Mouse (Mus musculus) MEL (cell line): ENCODE measurements around the gene Egr2. TPM values are rescaled to one million over a fixed set of nuclear protein-coding genes. Genes with fewer than 3 reads are reported as not detected.

Source experiments
- DNase-seq: peaks from one replicate; pipeline ENCODE4 v3.0.0; 2011; ENCODE audit warnings: low read depth, low spot score
- H3K27ac ChIP-seq: 2 replicates; pipeline ENCODE4 v1.5.1; 2012; ENCODE audit warnings: low read depth, mild to moderate bottlenecking, control low read depth, low read length, moderate library complexity; ENCODE audit not compliant: control insufficient read depth
- H3K27me3 ChIP-seq, 2 experiments: fragments of 150-350 bp in 1 of 2; sonication (generic) in 1 of 2; 2 replicates each; pipeline ENCODE4 v1.6.1; 2012; ENCODE audit warnings: low read length in 2 of 2, mild to moderate bottlenecking in 2 of 2, improper control_type of control experiment in 1 of 2, moderate library complexity in 1 of 2; ENCODE audit not compliant: insufficient read depth in 2 of 2, control insufficient read depth in 1 of 2
- H3K36me3 ChIP-seq, 2 experiments: 2 replicates each; pipeline ENCODE4 v1.6.1; 2012 to 2014; ENCODE audit warnings: low read length in 2 of 2, improper control_type of control experiment in 1 of 2, inconsistent platforms in 1 of 2, mild to moderate bottlenecking in 1 of 2; ENCODE audit not compliant: insufficient read depth in 2 of 2, control insufficient read depth in 1 of 2
- H3K4me1 ChIP-seq, 2 experiments: fragments of 150-350 bp in 1 of 2; sonication (generic) in 1 of 2; 2 replicates each; pipeline ENCODE4 v1.6.1; 2012; ENCODE audit warnings: low read length in 2 of 2, improper control_type of control experiment in 1 of 2, mild to moderate bottlenecking in 1 of 2; ENCODE audit not compliant: insufficient read depth in 2 of 2, control insufficient read depth in 1 of 2
- H3K4me3 ChIP-seq, 2 experiments: fragments of 150-350 bp in 1 of 2; sonication (generic) in 1 of 2; 2 replicates each; pipeline ENCODE4 v1.5.1; 2012; ENCODE audit warnings: low read depth in 2 of 2, low read length in 2 of 2, mild to moderate bottlenecking in 2 of 2, moderate library complexity in 2 of 2, control low read depth in 1 of 2, improper control_type of control experiment in 1 of 2; ENCODE audit not compliant: control insufficient read depth in 1 of 2, insufficient read depth in 1 of 2
- H3K79me2 ChIP-seq: 2 replicates; pipeline ENCODE4 v1.6.1; 2012; ENCODE audit warnings: mild to moderate bottlenecking, low read length, moderate library complexity; ENCODE audit not compliant: control insufficient read depth, poor library complexity, insufficient read depth
- H3K9ac ChIP-seq: 2 replicates; pipeline ENCODE4 v1.6.1; 2012; ENCODE audit warnings: low read depth, mild to moderate bottlenecking, control low read depth, low read length, moderate library complexity; ENCODE audit not compliant: control insufficient read depth, poor library complexity, severe bottlenecking
- H3K9me3 ChIP-seq: fragments of 150-350 bp; sonication (generic); replicated peaks from 2 replicates; pipeline ENCODE4 v1.6.1; 2012; ENCODE audit warnings: mild to moderate bottlenecking, low read length, improper control_type of control experiment, moderate library complexity; ENCODE audit not compliant: insufficient read depth
- BHLHE40 ChIP-seq: IDR thresholded peaks from 2 replicates; pipeline ENCODE4 v1.6.1; 2012; ENCODE audit warnings: low read depth, mild to moderate bottlenecking, inconsistent platforms, low read length, improper control_type of control experiment, borderline replicate concordance
- CHD1 ChIP-seq: IDR thresholded peaks from 2 replicates; pipeline ENCODE4 v1.6.1; 2012; ENCODE audit warnings: low read depth, mild to moderate bottlenecking, inconsistent platforms, low read length, improper control_type of control experiment
- CHD2 ChIP-seq: IDR thresholded peaks from 2 replicates; pipeline ENCODE4 v1.6.1; 2011; ENCODE audit warnings: low read length, improper control_type of control experiment
- ELF1 ChIP-seq: IDR thresholded peaks from 2 replicates; pipeline ENCODE4 v1.6.1; 2014; ENCODE audit warnings: low read depth, mild to moderate bottlenecking, inconsistent platforms, low read length, improper control_type of control experiment, moderate library complexity
- EP300 ChIP-seq, 2 experiments: IDR thresholded peaks; 2 replicates each; pipeline ENCODE4 v1.6.1; 2011; ENCODE audit warnings: improper control_type of control experiment in 2 of 2, low read length in 2 of 2, low read depth in 1 of 2, mild to moderate bottlenecking in 1 of 2
- ETS1 ChIP-seq: IDR thresholded peaks from 2 replicates; pipeline ENCODE4 v1.6.1; 2012; ENCODE audit warnings: low read depth, mild to moderate bottlenecking, inconsistent platforms, low read length, improper control_type of control experiment, moderate library complexity
- GABPA ChIP-seq: IDR thresholded peaks from 2 replicates; pipeline ENCODE4 v1.6.1; 2012; ENCODE audit warnings: low read depth, mild to moderate bottlenecking, inconsistent platforms, low read length, improper control_type of control experiment, moderate library complexity
- GATA1 ChIP-seq: IDR thresholded peaks from 2 replicates; pipeline ENCODE4 v1.6.1; 2011; ENCODE audit warnings: low read depth, low read length, improper control_type of control experiment
- HCFC1 ChIP-seq: IDR thresholded peaks from 2 replicates; pipeline ENCODE4 v1.6.1; 2012; ENCODE audit warnings: low read depth, mild to moderate bottlenecking, inconsistent platforms, low read length, improper control_type of control experiment, moderate library complexity
- JUND ChIP-seq: IDR thresholded peaks from 2 replicates; pipeline ENCODE4 v1.6.1; 2011; ENCODE audit warnings: low read depth, mild to moderate bottlenecking, improper control_type of control experiment, low read length
- MAFK ChIP-seq: IDR thresholded peaks from 2 replicates; pipeline ENCODE4 v1.6.1; 2011; ENCODE audit warnings: low read depth, mild to moderate bottlenecking, low read length, improper control_type of control experiment, borderline replicate concordance
- MAX ChIP-seq: IDR thresholded peaks from 2 replicates; pipeline ENCODE4 v1.6.1; 2011; ENCODE audit warnings: low read length, improper control_type of control experiment
- MYB ChIP-seq: IDR thresholded peaks from 2 replicates; pipeline ENCODE4 v1.6.1; 2011; ENCODE audit warnings: mild to moderate bottlenecking, low read depth, low read length, improper control_type of control experiment
- MYC ChIP-seq: IDR thresholded peaks from 2 replicates; pipeline ENCODE4 v1.6.1; 2011; ENCODE audit warnings: low read depth, mild to moderate bottlenecking, low read length, improper control_type of control experiment, moderate library complexity
- NELFE ChIP-seq: IDR thresholded peaks from 2 replicates; pipeline ENCODE4 v1.6.1; 2011; ENCODE audit warnings: low read depth, low read length, improper control_type of control experiment
- POLR2A ChIP-seq, 2 experiments: IDR thresholded peaks; 2 replicates each; pipeline ENCODE4 v1.6.1; 2011 to 2012; ENCODE audit warnings: low read length in 2 of 2, mild to moderate bottlenecking in 2 of 2, control low read depth in 1 of 2, improper control_type of control experiment in 1 of 2, low read depth in 1 of 2, moderate library complexity in 1 of 2; ENCODE audit not compliant: control insufficient read depth in 1 of 2, insufficient read depth in 1 of 2, poor library complexity in 1 of 2
- POLR2AphosphoS5 ChIP-seq: IDR thresholded peaks from 2 replicates; pipeline ENCODE4 v1.6.1; 2012; ENCODE audit warnings: low read depth, borderline replicate concordance, mild to moderate bottlenecking, inconsistent platforms, low read length, moderate library complexity, mixed read lengths
- RAD21 ChIP-seq: IDR thresholded peaks from 2 replicates; pipeline ENCODE4 v1.6.1; 2011; ENCODE audit warnings: mild to moderate bottlenecking, low read depth, low read length, improper control_type of control experiment
- SIN3A ChIP-seq: IDR thresholded peaks from 2 replicates; pipeline ENCODE4 v1.6.1; 2012; ENCODE audit warnings: low read length, improper control_type of control experiment, inconsistent platforms
- TAL1 ChIP-seq: IDR thresholded peaks from 2 replicates; pipeline ENCODE4 v1.6.1; 2012; ENCODE audit warnings: mild to moderate bottlenecking, inconsistent platforms, low read length, moderate library complexity, mixed read lengths
- TCF12 ChIP-seq: IDR thresholded peaks from 2 replicates; pipeline ENCODE4 v1.6.1; 2014; ENCODE audit warnings: low read depth, mild to moderate bottlenecking, inconsistent platforms, low read length, improper control_type of control experiment, moderate library complexity
- USF1 ChIP-seq: IDR thresholded peaks from 2 replicates; pipeline ENCODE4 v1.6.1; 2014; ENCODE audit warnings: low read depth, mild to moderate bottlenecking, inconsistent platforms, low read length, improper control_type of control experiment, moderate library complexity
- USF2 ChIP-seq, 2 experiments: IDR thresholded peaks; 2 replicates each; pipeline ENCODE4 v1.6.1; 2011 to 2012; ENCODE audit warnings: improper control_type of control experiment in 2 of 2, low read length in 2 of 2, borderline replicate concordance in 1 of 2, inconsistent platforms in 1 of 2, low read depth in 1 of 2, mild to moderate bottlenecking in 1 of 2; ENCODE audit not compliant: insufficient read depth in 1 of 2
- ZKSCAN1 ChIP-seq: IDR thresholded peaks from 2 replicates; pipeline ENCODE4 v1.6.1; 2012; ENCODE audit warnings: low read depth, mild to moderate bottlenecking, inconsistent platforms, low read length, improper control_type of control experiment, moderate library complexity
- ZNF384 ChIP-seq: IDR thresholded peaks from 2 replicates; pipeline ENCODE4 v1.6.1; 2012; ENCODE audit warnings: low read depth, mild to moderate bottlenecking, inconsistent platforms, low read length, improper control_type of control experiment
- polyA plus RNA-seq, 2 experiments: library from polyadenylated mRNA; stranded (reverse) in 1 of 2; unstranded in 1 of 2; fragments of >175 nt in 1 of 2; fragments of >200 nt in 1 of 2; gene quantifications; 2 replicates each; pipeline versions ENCODE4 v1.2.1 to v1.2.4; 2012; ENCODE audit warnings: low replicate concordance in 2 of 2, low read depth in 1 of 2; ENCODE audit not compliant: insufficient read length in 2 of 2, insufficient read depth in 1 of 2, missing spikeins in 1 of 2
- total RNA-seq: library from RNA; depleted of rRNA; stranded (reverse); fragments of 300-350 nt; gene quantifications from 2 replicates; pipeline ENCODE4 v1.2.3, GENCODE M21; 2012

Egr2 gene
- total and polyA plus RNA-seq, 3 experiments: 0.23 to 0.24 TPM; not detected in 1

- no peak overlapping the region for H3K9ac ChIP-seq
- DNase-seq: no peak
- H3K36me3 ChIP-seq: peaks cover 0 to 4% of the 10 kb centered on the region in 2 experiments; a peak in 3 of 4 replicates
- H3K4me1 ChIP-seq: peaks cover 0 to 3% of the 10 kb centered on the region in 2 experiments; a peak in 1 of 4 replicates
- no peak overlapping the region for H3K4me3 ChIP-seq
- no peaks in the 10 kb centered on the region for H3K9me3 ChIP-seq
- no peak for TF ChIP-seq USF2 (IDR thresholded peaks at IDR 0.05; ENCODE audit: borderline replicate concordance in 1 of 2, insufficient read depth in 1 of 2, low read depth in 1 of 2, low read length in 2 of 2)
- no peak for TF ChIP-seq NELFE
- TF ChIP-seq EP300 (IDR thresholded peaks at IDR 0.05; ENCODE audit: low read depth in 1 of 2, low read length in 2 of 2): no peak
- no peak for TF ChIP-seq TCF12
- TF ChIP-seq CHD2: no peak
- TF ChIP-seq MYC: no peak
- no peak for TF ChIP-seq GATA1
- TF ChIP-seq POLR2A (IDR thresholded peaks at IDR 0.05; ENCODE audit: control insufficient read depth in 1 of 2, insufficient read depth in 1 of 2, low read depth in 1 of 2, low read length in 2 of 2, poor library complexity in 1 of 2): no peak
- TF ChIP-seq CHD1: no peak
- TF ChIP-seq SIN3A: no peak
- no peak for TF ChIP-seq ZNF384
- no peak for TF ChIP-seq POLR2AphosphoS5
- no peak for TF ChIP-seq MYB
- no peak for TF ChIP-seq TAL1
- TF ChIP-seq BHLHE40: no peak
- TF ChIP-seq GABPA: no peak
- TF ChIP-seq RAD21: no peak
- no peak for TF ChIP-seq ELF1
- no peak for TF ChIP-seq ETS1
- TF ChIP-seq HCFC1: no peak
- H3K27ac ChIP-seq: no peak overlapping the region
- H3K27me3 ChIP-seq: no peaks in the 10 kb centered on the region
- peaks cover 7% of the 10 kb centered on the region; the same call in 1 of the 2 replicates for H3K79me2 ChIP-seq
These were observed 5.3 kb downstream of the Egr2 start for GRCm38 (mm10) chr10:67540591-67540990.

- no peaks in the 10 kb centered on the region for H3K9me3 ChIP-seq
- peaks cover 0 to 23% of the 10 kb centered on the region in 2 experiments; a peak in 3 of 4 replicates for H3K36me3 ChIP-seq
- H3K4me1 ChIP-seq: peaks cover 6 to 15% of the 10 kb centered on the region in 2 experiments; a peak in 3 of 4 replicates
- H3K9ac ChIP-seq: peak overlapping the region; percentile 85
- TF ChIP-seq USF2 (IDR thresholded peaks at IDR 0.05; ENCODE audit: borderline replicate concordance in 1 of 2, insufficient read depth in 1 of 2, low read depth in 1 of 2, low read length in 2 of 2): no peak
- TF ChIP-seq POLR2AphosphoS5: no peak
- TF ChIP-seq HCFC1: no peak
- no peak for TF ChIP-seq ETS1
- no peak for TF ChIP-seq TAL1
- no peak for TF ChIP-seq ZKSCAN1
- TF ChIP-seq EP300 (IDR thresholded peaks at IDR 0.05; ENCODE audit: low read depth in 1 of 2, low read length in 2 of 2): no peak
- TF ChIP-seq MAX: no peak
- TF ChIP-seq USF1: no peak
- TF ChIP-seq JUND: no peak
- no peak for TF ChIP-seq CHD1
- no peak for TF ChIP-seq MAFK
- peak; percentile 57 for DNase-seq
- peaks cover 42% of the 10 kb centered on the region for H3K79me2 ChIP-seq
- no peaks in the 10 kb centered on the region for H3K27me3 ChIP-seq
- no peak overlapping the region for H3K27ac ChIP-seq
- peak overlapping the region; percentile 49 to 90 for H3K4me3 ChIP-seq
These were observed 12.6 kb downstream of the Egr2 start for GRCm38 (mm10) chr10:67547850-67548260.
